Mouse (Mus musculus): ENCODE results near the gene Mad1l1. TPM values are rescaled to one million over a fixed set of nuclear protein-coding genes. Genes with fewer than 3 reads are reported as not detected.

The Mad1l1 gene
- polyA plus RNA-seq, 1 experiment from 2014 or later: 43.1 TPM

GRCm38 (mm10) chr5:140349882-140350281 lies 28.5 kb upstream of the Mad1l1 start:
- 97% methylated on average over 9 of the region's 9 CpGs for WGBS
- no peak overlapping the region for H3K27ac ChIP-seq
- no peak overlapping the region for H3K9ac ChIP-seq
- H3K9me3 ChIP-seq (replicated peaks): no peaks in the 10 kb centered on the region
- no peaks in the 10 kb centered on the region for H3K4me1 ChIP-seq
- no peaks in the 10 kb centered on the region for H3K27me3 ChIP-seq
- no peak overlapping the region for H3K4me3 ChIP-seq
- ATAC-seq: no peak
- H3K4me2 ChIP-seq: no peak overlapping the region
- peaks cover 68% of the 10 kb centered on the region for H3K36me3 ChIP-seq (ENCODE audit: poor library complexity, severe bottlenecking)

GRCm38 (mm10) chr5:140346050-140346449 lies 24.7 kb upstream of the Mad1l1 start:
- no peak overlapping the region for H3K9ac ChIP-seq
- ATAC-seq: no peak
- 100% methylated on average over 1 of the region's 1 CpGs for WGBS
- H3K9me3 ChIP-seq (replicated peaks): no peaks in the 10 kb centered on the region
- peaks cover 54% of the 10 kb centered on the region for H3K36me3 ChIP-seq (ENCODE audit: poor library complexity, severe bottlenecking)
- H3K4me2 ChIP-seq: no peak overlapping the region
- H3K4me1 ChIP-seq: no peaks in the 10 kb centered on the region
- no peak overlapping the region for H3K4me3 ChIP-seq
- no peaks in the 10 kb centered on the region for H3K27me3 ChIP-seq
- H3K27ac ChIP-seq: no peak overlapping the region

- H3K9ac ChIP-seq: no peak overlapping the region
- no peak for ATAC-seq
- H3K36me3 ChIP-seq (ENCODE audit: poor library complexity, severe bottlenecking): peaks cover 58% of the 10 kb centered on the region
- H3K27ac ChIP-seq: no peak overlapping the region
- no peaks in the 10 kb centered on the region for H3K4me1 ChIP-seq
- H3K4me3 ChIP-seq: no peak overlapping the region
- 96% methylated on average over 4 of the region's 4 CpGs for WGBS
- no peak overlapping the region for H3K4me2 ChIP-seq
- no peaks in the 10 kb centered on the region for H3K27me3 ChIP-seq
- no peaks in the 10 kb centered on the region for H3K9me3 ChIP-seq (replicated peaks)
Measured at GRCm38 (mm10) chr5:140345244-140345643, 23.9 kb upstream of the Mad1l1 start.

GRCm38 (mm10) chr5:140342880-140343279 lies 21.5 kb upstream of the Mad1l1 start:
- ATAC-seq: no peak
- Histone ChIP-seq H3K4me3 (no peak overlapping the region), H3K4me2 (no peak overlapping the region), H3K9ac (no peak overlapping the region), H3K27me3 (no peaks in the 10 kb centered on the region), H3K36me3 (ENCODE audit: poor library complexity, severe bottlenecking) (peaks cover 75% of the 10 kb centered on the region), H3K9me3 (replicated peaks) (no peaks in the 10 kb centered on the region), H3K27ac (no peak overlapping the region), H3K4me1 (no peaks in the 10 kb centered on the region)
- 87% methylated on average over 4 of the region's 4 CpGs for WGBS

- Histone ChIP-seq H3K27ac (no peak overlapping the region), H3K9ac (no peak overlapping the region), H3K4me2 (no peak overlapping the region), H3K27me3 (no peaks in the 10 kb centered on the region), H3K9me3 (replicated peaks) (no peaks in the 10 kb centered on the region), H3K4me3 (no peak overlapping the region), H3K4me1 (no peaks in the 10 kb centered on the region), H3K36me3 (ENCODE audit: poor library complexity, severe bottlenecking) (peaks cover 60% of the 10 kb centered on the region)
- ATAC-seq: no peak
- 90% methylated on average over 3 of the region's 3 CpGs for WGBS
Measured at GRCm38 (mm10) chr5:140339836-140340235, 18.5 kb upstream of the Mad1l1 start.

GRCm38 (mm10) chr5:140338779-140339178 lies 17.4 kb upstream of the Mad1l1 start:
- WGBS: 94% methylated on average over 4 of the region's 4 CpGs
- peaks cover 50% of the 10 kb centered on the region for H3K36me3 ChIP-seq (ENCODE audit: poor library complexity, severe bottlenecking)
- ATAC-seq: no peak
- no peak overlapping the region for H3K4me3 ChIP-seq
- no peak overlapping the region for H3K9ac ChIP-seq
- H3K27ac ChIP-seq: no peak overlapping the region
- H3K4me2 ChIP-seq: no peak overlapping the region
- H3K4me1 ChIP-seq: no peaks in the 10 kb centered on the region
- no peaks in the 10 kb centered on the region for H3K27me3 ChIP-seq
- H3K9me3 ChIP-seq (replicated peaks): no peaks in the 10 kb centered on the region

- peaks cover 42% of the 10 kb centered on the region for H3K36me3 ChIP-seq (ENCODE audit: poor library complexity, severe bottlenecking)
- ATAC-seq: no peak
Measured at GRCm38 (mm10) chr5:140336680-140337079, 15.3 kb upstream of the Mad1l1 start.

GRCm38 (mm10) chr5:140333631-140334030 lies 12.3 kb upstream of the Mad1l1 start:
- 18% methylated on average over 2 of the region's 2 CpGs for WGBS

More at GRCm38 (mm10) chr5:140336680-140337079, 15.3 kb upstream of the Mad1l1 start:
- Histone ChIP-seq H3K4me3 (no peak overlapping the region), H3K27me3 (no peaks in the 10 kb centered on the region), H3K4me1 (peaks cover 5% of the 10 kb centered on the region; the same call in 1 of the 2 replicates), H3K4me2 (no peak overlapping the region), H3K9me3 (replicated peaks) (no peaks in the 10 kb centered on the region), H3K27ac (no peak overlapping the region), H3K9ac (no peak overlapping the region)
- 68% methylated on average over 1 of the region's 1 CpGs for WGBS

GRCm38 (mm10) chr5:140332519-140332918 lies 11.2 kb upstream of the Mad1l1 start:
- Histone ChIP-seq H3K4me1 (peaks cover 17% of the 10 kb centered on the region), H3K9me3 (replicated peaks) (no peaks in the 10 kb centered on the region), H3K4me2 (peak overlapping the region; percentile 90), H3K9ac (no peak overlapping the region), H3K27me3 (no peaks in the 10 kb centered on the region), H3K27ac (no peak overlapping the region), H3K36me3 (ENCODE audit: poor library complexity, severe bottlenecking) (peaks cover 28% of the 10 kb centered on the region), H3K4me3 (peak overlapping the region; percentile 68; the same call in 1 of the 2 replicates)
- ATAC-seq: no peak
- 53% methylated on average over 4 of the region's 4 CpGs for WGBS

More at GRCm38 (mm10) chr5:140333631-140334030, 12.3 kb upstream of the Mad1l1 start:
- Histone ChIP-seq H3K4me2 (no peak overlapping the region), H3K9me3 (replicated peaks) (no peaks in the 10 kb centered on the region), H3K9ac (no peak overlapping the region), H3K27ac (no peak overlapping the region), H3K27me3 (no peaks in the 10 kb centered on the region), H3K36me3 (ENCODE audit: poor library complexity, severe bottlenecking) (peaks cover 28% of the 10 kb centered on the region), H3K4me1 (peaks cover 17% of the 10 kb centered on the region), H3K4me3 (no peak overlapping the region)
- no peak for ATAC-seq

- H3K9ac ChIP-seq: peak within 1 kb of the TSS; percentile 84
- peak; percentile 87 for ATAC-seq
- peak within 1 kb of the TSS; percentile 68 for H3K4me3 ChIP-seq
- under 1% methylated on average over 39 of the region's 39 CpGs for WGBS
- peaks cover 17% of the 10 kb centered on the region for H3K4me1 ChIP-seq
- H3K36me3 ChIP-seq (ENCODE audit: poor library complexity, severe bottlenecking): peaks cover 31% of the 10 kb centered on the region
- peak within 1 kb of the TSS; percentile 90 for H3K4me2 ChIP-seq
- no peaks in the 10 kb centered on the region for H3K9me3 ChIP-seq (replicated peaks)
- H3K27ac ChIP-seq: peak within 1 kb of the TSS; percentile 86
- no peaks in the 10 kb centered on the region for H3K27me3 ChIP-seq
Measured at GRCm38 (mm10) chr5:140331615-140332512, 10.5 kb upstream of the Mad1l1 start, which contains the start of gene Mrm2. Gene Mrm2, minus strand, starts transcription at chr5:140331898.

GRCm38 (mm10) chr5:140324058-140324457 lies 2.7 kb upstream of the Mad1l1 start:
- Histone ChIP-seq H3K9me3 (replicated peaks) (no peaks in the 10 kb centered on the region), H3K27ac (no peak overlapping the region), H3K9ac (no peak overlapping the region), H3K4me3 (no peak overlapping the region), H3K36me3 (ENCODE audit: poor library complexity, severe bottlenecking) (peaks cover 28% of the 10 kb centered on the region), H3K27me3 (no peaks in the 10 kb centered on the region), H3K4me1 (peaks cover 14% of the 10 kb centered on the region), H3K4me2 (no peak overlapping the region)
- no peak for ATAC-seq
- 95% methylated on average over 5 of the region's 5 CpGs for WGBS

GRCm38 (mm10) chr5:140321756-140322575 lies 614 bp upstream of the Mad1l1 start:
- H3K36me3 ChIP-seq (ENCODE audit: poor library complexity, severe bottlenecking): peaks cover 13% of the 10 kb centered on the region; the same call in 1 of the 2 replicates
- H3K9me3 ChIP-seq (replicated peaks): no peaks in the 10 kb centered on the region
- peaks cover 14% of the 10 kb centered on the region for H3K4me1 ChIP-seq
- H3K4me2 ChIP-seq: peak overlapping the region; percentile 76
- peak; percentile 11; the same call in 1 of the 2 replicates for ATAC-seq
- under 1% methylated on average over 17 of the region's 17 CpGs for WGBS
- peak overlapping the region; percentile 81 for H3K27ac ChIP-seq
- H3K27me3 ChIP-seq: no peaks in the 10 kb centered on the region
- H3K4me3 ChIP-seq: peak overlapping the region; percentile 88
- H3K9ac ChIP-seq: peak overlapping the region; percentile 99

All from forebrain, embryonic 13.5 days (tissue).